Mouse (Mus musculus): Measurements from ENCODE around the gene Uncx.

DNA sequence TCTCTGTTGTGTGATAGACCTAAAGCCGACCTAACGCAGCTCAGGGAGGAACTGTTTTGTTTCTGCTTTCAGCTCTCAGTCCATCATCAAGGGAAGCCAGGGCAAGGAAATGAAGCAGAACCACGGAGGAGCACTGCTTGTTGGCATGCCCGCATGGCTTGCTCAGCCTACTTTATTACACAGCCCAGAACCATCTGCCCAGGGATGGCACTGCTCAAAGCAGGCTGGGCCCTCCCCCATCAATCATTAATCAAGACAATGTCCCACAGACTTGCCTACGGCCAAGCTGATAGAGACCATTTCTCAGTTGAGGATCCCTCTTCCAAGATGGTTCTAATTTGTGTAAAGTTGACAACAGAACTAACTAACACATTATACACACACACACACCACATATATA, 44.5 kb upstream of the Uncx start:
- TF ChIP-seq CTCF (conservative IDR thresholded peaks at IDR 0.05; ENCODE audit: low read length), result no peak
- TF ChIP-seq POU5F1 (IDR thresholded peaks at IDR 0.05; ENCODE audit: borderline replicate concordance, low read length), result no peak

Measured in E14TG2a.4 (cell line).